Mouse (Mus musculus) liver, postnatal 0 days (tissue): ENCODE results near the gene Msl1. TPM values are rescaled to one million over a fixed set of nuclear protein-coding genes. Genes with fewer than 3 reads are reported as not detected.

Experiments used
- ATAC-seq: fragments of 200-750 bp; cut with Nextera tagmentation; 2 replicates; pipeline ENCODE4 v1.8.0; 2017; ENCODE audit warnings: mild to moderate bottlenecking, moderate library complexity
- DNase-seq: peaks from one replicate; pipeline ENCODE4 v3.0.0-alpha.2; 2016
- H3K27ac ChIP-seq: fragments of 300-500 bp; sonication (generic); 2 replicates; pipeline ENCODE4 v1.5.1; 2014; ENCODE audit warnings: antibody characterized with exemption, moderate library complexity, mild to moderate bottlenecking, low read depth
- H3K27me3 ChIP-seq: fragments of 300-500 bp; sonication (generic); 2 replicates; pipeline ENCODE4 v1.6.1; 2014; ENCODE audit warnings: low read length, control low read depth, mixed read lengths; ENCODE audit not compliant: insufficient read depth
- H3K36me3 ChIP-seq: fragments of 300-500 bp; sonication (generic); replicated peaks from 2 replicates; pipeline ENCODE4 v1.6.1; 2014; ENCODE audit warnings: mild to moderate bottlenecking, control low read depth, low read length, moderate library complexity, mixed read lengths; ENCODE audit not compliant: insufficient read depth
- H3K4me1 ChIP-seq: fragments of 300-500 bp; sonication (generic); 2 replicates; pipeline ENCODE4 v1.6.1; 2014; ENCODE audit warnings: antibody characterized with exemption, mild to moderate bottlenecking, control low read depth; ENCODE audit not compliant: insufficient read depth
- H3K4me2 ChIP-seq: fragments of 300-500 bp; sonication (generic); 2 replicates; pipeline ENCODE4 v1.6.1; 2014; ENCODE audit warnings: low read depth, mild to moderate bottlenecking, low read length, moderate library complexity, mixed read lengths
- H3K4me3 ChIP-seq: fragments of 300-500 bp; sonication (generic); 2 replicates; pipeline ENCODE4 v1.5.1; 2014; ENCODE audit warnings: low read depth, low read length
- H3K9ac ChIP-seq: fragments of 300-500 bp; sonication (generic); replicated peaks from 2 replicates; pipeline ENCODE4 v1.6.1; 2014; ENCODE audit warnings: mild to moderate bottlenecking, moderate library complexity
- H3K9me3 ChIP-seq: fragments of 300-500 bp; sonication (generic); 2 replicates; pipeline ENCODE4 v1.6.1; 2016; ENCODE audit warnings: mild to moderate bottlenecking, control low read depth, low read length, mixed read lengths
- CTCF ChIP-seq: sonication (generic); IDR thresholded peaks from 2 replicates; pipeline ENCODE4 v1.5.1; 2016; ENCODE audit warnings: antibody characterized with exemption, low read depth
- EP300 ChIP-seq: IDR thresholded peaks from 2 replicates; pipeline ENCODE4 v1.6.1; 2016; ENCODE audit warnings: antibody characterized with exemption, low read depth, mild to moderate bottlenecking
- WGBS: fragments of 180-500 bp; shearing (Covaris S2); extraction: QIAGEN DNeasy Blood & Tissue Kit; methylation state at CpG from one replicate; pipeline ENCODE4 v1.1.7; 2014; ENCODE audit not compliant: insufficient replicate concordance; 5-methylcytosine and 5-hydroxymethylcytosine counted together
- polyA plus RNA-seq: library from polyadenylated mRNA; unstranded; fragments of >200 nt; fragmentation: Nextera tagmentation; extraction: Ambion mirVana; gene quantifications from 2 replicates; pipeline ENCODE4 v1.2.1, GENCODE M21; 2015

The Msl1 gene
- polyA plus RNA-seq: 5.4 and 6.5 TPM in 2 replicates

DNA sequence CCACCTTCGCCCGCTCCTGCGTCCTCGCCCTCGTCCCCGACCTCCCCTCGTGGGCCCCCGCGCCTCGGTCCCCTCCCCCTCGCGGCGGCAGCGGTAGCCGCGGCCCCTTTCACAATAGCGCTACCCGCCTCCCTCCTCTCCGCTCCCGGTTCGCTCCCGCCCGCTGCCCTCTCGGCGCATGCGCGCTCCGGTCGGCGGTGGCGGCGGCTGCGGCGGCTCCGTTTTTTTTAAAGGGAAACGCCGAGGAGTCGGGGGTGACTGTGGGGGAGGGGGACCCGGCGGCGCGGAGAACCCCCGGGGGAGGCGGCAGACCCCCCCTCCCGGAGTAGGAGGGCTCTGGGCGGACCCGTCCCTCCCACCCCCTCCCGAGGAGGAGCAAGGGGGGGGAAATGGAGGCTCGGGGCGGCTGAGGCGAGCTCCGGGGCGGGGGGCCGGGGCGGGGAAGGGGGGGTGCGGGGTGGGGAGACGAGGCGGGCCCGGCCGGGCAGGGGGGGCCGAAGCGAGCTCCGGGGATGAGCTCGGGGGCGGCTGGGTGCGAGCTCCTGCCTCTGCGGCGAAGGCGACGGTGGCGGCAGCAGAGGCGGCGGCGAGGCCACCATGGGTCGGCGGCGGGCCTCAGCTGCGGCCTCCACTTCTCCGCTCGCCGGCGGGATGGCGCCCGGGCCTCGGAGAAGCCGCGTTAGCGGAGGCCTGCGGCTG, at the start of gene Msl1:
Msl1 (plus strand) TSS at position 502 of the 699 bp plus-strand sequence.
- DNase-seq (peak; percentile 91), ATAC-seq (peak; percentile 77)
- peak within 1 kb of the TSS; percentile 96 for H3K4me2 ChIP-seq
- peaks cover 24% of the 10 kb centered on the region for H3K4me1 ChIP-seq
- WGBS: under 1% methylated on average over 57 of the region's 89 CpGs
- peak within 1 kb of the TSS; percentile 99 for H3K4me3 ChIP-seq
- peak within 1 kb of the TSS; percentile 99 for H3K27ac ChIP-seq
- H3K27me3 ChIP-seq: no peaks in the 10 kb centered on the region
- H3K9ac ChIP-seq: peak within 1 kb of the TSS; percentile 99
- no peak for TF ChIP-seq EP300
- TF ChIP-seq CTCF: peak; percentile 22
- H3K9me3 ChIP-seq: no peaks in the 10 kb centered on the region
- H3K36me3 ChIP-seq: peaks cover 15% of the 10 kb centered on the region

DNA sequence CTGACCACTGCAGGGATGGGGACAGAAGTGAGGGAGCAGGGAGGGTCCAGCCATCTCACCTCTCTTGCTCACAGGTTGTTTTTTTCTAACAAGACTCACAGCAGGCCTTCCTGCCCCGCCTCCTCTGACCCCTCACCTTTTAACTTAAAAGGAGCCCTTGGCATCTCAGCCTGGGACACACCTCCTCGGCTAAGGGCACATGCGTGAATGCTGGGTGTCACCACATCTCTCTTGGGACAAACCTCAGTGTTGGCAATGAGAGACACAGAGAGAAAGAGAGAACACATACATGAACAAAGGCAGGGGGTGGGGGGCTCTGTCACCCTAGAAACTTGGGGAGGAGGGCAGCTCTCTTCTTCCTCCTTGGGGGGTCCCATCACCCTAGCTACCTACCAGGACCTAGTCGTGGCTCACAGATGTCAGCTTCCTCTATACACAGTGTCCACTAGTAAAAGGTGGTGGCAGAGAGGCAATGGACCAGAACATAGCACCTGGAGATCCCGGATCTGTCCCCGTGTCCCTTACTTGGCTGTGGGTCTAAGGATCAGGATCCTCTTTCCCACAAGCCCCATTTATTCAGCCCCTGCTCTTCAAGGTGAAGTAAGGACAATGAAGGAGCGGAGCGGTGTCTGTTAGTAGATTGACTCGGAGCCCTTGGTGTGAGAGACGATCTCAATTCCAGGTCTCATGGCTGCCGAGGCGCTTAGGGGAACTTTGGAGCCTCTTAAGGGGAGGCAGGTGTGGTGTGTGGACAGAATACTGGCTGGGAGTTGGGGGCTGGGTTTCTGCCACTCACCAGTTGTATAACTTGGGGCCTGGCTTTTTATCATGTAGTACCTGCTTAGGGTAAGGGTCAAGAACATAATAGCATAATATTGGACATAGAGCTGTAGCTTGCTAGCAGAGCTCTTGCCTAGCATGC, 49.1 kb upstream of the Msl1 start:
- Histone ChIP-seq H3K27ac (no peak overlapping the region), H3K36me3 (no peaks in the 10 kb centered on the region), H3K4me3 (no peak overlapping the region), H3K9me3 (no peaks in the 10 kb centered on the region), H3K4me1 (peaks cover 75% of the 10 kb centered on the region), H3K9ac (no peak overlapping the region), H3K4me2 (peak overlapping the region; percentile 73), H3K27me3 (no peaks in the 10 kb centered on the region)
- WGBS: 53% methylated on average over 12 of the region's 12 CpGs
- TF ChIP-seq CTCF: no peak
- no peak for TF ChIP-seq EP300
- no peak for ATAC-seq
- no peak for DNase-seq

DNA sequence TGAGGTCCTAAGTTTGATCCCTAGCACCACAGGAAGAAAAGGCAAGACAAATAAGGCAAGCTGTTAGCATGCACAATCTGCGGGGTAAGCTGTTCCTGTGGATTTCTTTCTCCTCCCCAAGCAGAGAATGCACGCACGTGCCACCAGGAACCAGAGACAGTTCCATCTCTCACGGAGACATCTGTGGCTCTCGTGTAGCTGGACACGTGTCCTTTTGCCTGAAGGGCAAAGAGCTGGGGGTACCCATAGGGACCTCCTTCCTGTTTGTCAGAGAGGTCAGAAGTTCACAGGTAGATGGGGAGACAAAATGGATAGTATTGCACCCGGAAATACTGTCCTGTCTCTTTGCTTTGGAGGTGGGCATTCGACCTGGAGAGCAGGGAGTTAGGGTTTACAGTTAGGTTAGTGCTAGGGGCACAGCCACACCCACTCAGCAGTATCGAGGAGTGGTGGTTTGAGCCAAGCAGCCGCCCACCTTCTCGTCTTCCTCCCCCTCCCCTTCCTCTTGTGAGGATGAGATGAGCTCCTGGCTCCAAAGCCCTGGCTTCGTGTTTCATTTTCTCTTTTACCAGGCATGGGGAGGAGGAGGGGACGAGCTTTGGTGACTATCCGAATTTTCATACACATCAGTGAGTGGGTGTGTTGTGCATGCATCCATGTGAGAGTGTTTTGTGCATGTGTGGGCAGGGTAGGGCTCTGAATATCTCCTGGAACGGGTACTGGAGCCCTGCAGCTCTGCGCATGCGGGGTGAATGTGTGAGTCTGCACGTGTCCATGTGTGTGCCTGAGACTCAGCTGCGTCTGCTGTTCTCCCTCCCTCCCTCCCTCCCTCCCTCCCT, 48.2 kb upstream of the Msl1 start:
- DNase-seq: peak; percentile 76
- peak; percentile 66 for ATAC-seq
- no peaks in the 10 kb centered on the region for H3K27me3 ChIP-seq
- H3K4me3 ChIP-seq: peak overlapping the region; percentile 37
- H3K4me1 ChIP-seq: peaks cover 83% of the 10 kb centered on the region
- peak overlapping the region; percentile 73 for H3K4me2 ChIP-seq
- peak overlapping the region; percentile 61 for H3K27ac ChIP-seq
- no peaks in the 10 kb centered on the region for H3K36me3 ChIP-seq
- 1% methylated on average over 19 of the region's 19 CpGs for WGBS
- H3K9me3 ChIP-seq: no peaks in the 10 kb centered on the region
- TF ChIP-seq CTCF (no peak), EP300 (no peak)
- H3K9ac ChIP-seq: peak overlapping the region; percentile 55

DNA sequence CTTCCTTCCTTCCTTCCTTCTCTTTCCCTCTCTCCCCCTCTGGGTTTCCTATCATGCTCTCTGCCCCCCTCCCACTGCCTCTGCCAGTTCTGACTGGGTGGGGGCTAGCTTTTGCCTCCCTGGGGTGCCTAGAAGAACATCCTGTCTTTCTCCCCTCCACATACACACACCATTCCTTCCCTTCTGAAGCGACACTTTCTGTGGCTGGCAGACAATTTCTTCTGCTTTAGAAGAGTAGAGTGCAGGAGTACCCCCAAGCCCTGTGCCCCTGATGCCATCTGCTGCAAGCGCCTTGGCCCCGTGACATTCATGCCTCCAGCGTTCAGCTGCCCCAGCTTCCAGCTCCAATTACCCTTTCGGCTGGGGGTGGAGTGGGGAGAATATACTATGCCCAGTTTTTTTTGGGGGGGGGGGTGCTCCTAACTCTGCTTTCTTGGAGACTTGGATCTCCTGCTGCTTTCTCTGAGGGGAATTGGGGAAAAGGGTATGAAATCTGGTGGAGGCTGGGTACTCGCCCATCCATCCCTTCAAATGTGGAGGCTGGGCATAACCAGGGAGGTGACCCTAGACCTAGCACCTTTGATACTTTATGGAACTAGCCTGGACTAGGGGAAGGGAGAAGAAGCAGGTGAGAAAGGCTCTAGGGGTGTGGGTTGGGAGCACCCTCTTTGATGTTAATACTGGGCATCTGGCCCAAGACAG, 47.4 kb upstream of the Msl1 start:
- Histone ChIP-seq H3K27ac (peak overlapping the region; percentile 62; the same call in 1 of the 2 replicates), H3K9ac (no peak overlapping the region), H3K9me3 (no peaks in the 10 kb centered on the region), H3K27me3 (no peaks in the 10 kb centered on the region), H3K4me3 (no peak overlapping the region), H3K4me2 (peak overlapping the region; percentile 73), H3K4me1 (peaks cover 84% of the 10 kb centered on the region), H3K36me3 (no peaks in the 10 kb centered on the region)
- TF ChIP-seq EP300: no peak
- no peak; the same call in 1 of the 2 replicates for TF ChIP-seq CTCF
- WGBS: 36% methylated on average over 6 of the region's 6 CpGs
- no peak for DNase-seq
- no peak for ATAC-seq
